Mouse (Mus musculus) cortical plate, adult 2 months (tissue): ENCODE measurements at regions not wholly inside any gene's neighbourhood (a gene's known extent, or its start where the extent isn't known, plus 50 kb on each side); places are given as distances from the start of the nearest gene placed in this dataset.

Source experiments
- CTCF ChIP-seq: fragments of 200-500 bp; IDR thresholded peaks from 2 replicates; pipeline ENCODE4 v1.5.1; 2011; ENCODE audit warnings: mild to moderate bottlenecking, control low read depth, low read length; ENCODE audit not compliant: insufficient read depth; ENCODE audit errors: extremely low read depth
- POLR2A ChIP-seq: fragments of 200-500 bp; IDR thresholded peaks from 2 replicates; pipeline ENCODE4 v1.6.1; 2011; ENCODE audit warnings: mild to moderate bottlenecking, low read length, control low read depth; ENCODE audit not compliant: insufficient read depth; ENCODE audit errors: extremely low read depth

DNA sequence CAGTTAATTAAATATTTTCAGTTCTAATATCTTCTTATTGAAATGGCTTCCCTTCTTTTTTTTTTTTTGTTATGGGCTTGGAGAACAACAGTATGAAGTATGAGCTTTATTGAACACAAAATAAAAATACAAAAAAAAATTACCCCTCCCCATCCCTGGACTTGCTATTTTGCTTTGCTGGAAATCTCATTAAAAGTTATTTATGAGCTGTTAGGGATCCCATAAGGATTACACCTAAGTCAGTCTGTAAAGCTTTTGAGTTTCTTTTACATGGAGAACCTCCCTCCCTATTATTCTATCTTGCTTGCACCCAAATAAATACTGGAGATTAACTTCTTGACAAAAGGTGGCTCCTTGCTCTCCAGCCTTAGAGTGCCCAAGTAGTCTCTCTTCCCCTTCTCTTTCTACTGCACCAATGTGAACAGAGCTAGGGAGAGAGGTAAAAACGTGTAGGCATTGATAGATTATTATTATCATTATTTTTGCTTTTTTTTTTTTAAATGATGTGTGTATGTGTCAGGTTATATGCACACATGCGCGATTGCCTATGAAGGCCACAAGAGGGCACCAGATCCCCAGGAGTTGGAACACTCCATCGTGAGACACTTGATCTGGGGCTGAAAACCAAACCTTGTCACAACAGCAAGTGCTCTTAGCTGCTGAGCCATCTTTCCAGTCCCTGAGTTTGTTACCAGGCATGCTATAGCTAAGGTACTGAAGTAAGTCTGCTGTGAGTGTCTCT, 186.6 kb upstream of the Habp2 start:
- TF ChIP-seq CTCF (no peak), POLR2A (no peak)
